Mouse (Mus musculus) common myeloid progenitor, adult 5-6 weeks (primary cell): ENCODE measurements around the gene Stox2. TPM values are rescaled to one million over a fixed set of nuclear protein-coding genes. Genes with fewer than 3 reads are reported as not detected.
A peak's percentile ranks its signal among the peaks of the same experiment; 100 is the strongest.
"Not testable (repeated sequence)": the region's sequence is repeated elsewhere in the genome, so short reads cannot be mapped to it uniquely, and the experiment has no call there.

Experiments
- ATAC-seq: replicated peaks from 2 replicates; pipeline ENCODE4 v1.8.0; 2016; ENCODE audit warnings: low read depth, mild to moderate bottlenecking, moderate TSS enrichment, inconsistent platforms; ENCODE audit not compliant: poor library complexity, severe bottlenecking
- total RNA-seq: library from RNA; stranded (forward); fragments of 200-1000, 187-1606 nt; gene quantifications from 2 replicates; pipeline ENCODE4 v1.2.3, GENCODE M21; 2017

Gene Stox2
- 0.87 TPM in 2 replicates for total RNA-seq

GRCm38 (mm10) chr8:47446312-47447046 is at the start of gene Stox2:
Gene Stox2 (minus strand): TSS chr8:47446362.
- no peak for ATAC-seq

GRCm38 (mm10) chr8:47495428-47495827 is 49.3 kb upstream of the Stox2 start:
- ATAC-seq: no peak

DNA sequence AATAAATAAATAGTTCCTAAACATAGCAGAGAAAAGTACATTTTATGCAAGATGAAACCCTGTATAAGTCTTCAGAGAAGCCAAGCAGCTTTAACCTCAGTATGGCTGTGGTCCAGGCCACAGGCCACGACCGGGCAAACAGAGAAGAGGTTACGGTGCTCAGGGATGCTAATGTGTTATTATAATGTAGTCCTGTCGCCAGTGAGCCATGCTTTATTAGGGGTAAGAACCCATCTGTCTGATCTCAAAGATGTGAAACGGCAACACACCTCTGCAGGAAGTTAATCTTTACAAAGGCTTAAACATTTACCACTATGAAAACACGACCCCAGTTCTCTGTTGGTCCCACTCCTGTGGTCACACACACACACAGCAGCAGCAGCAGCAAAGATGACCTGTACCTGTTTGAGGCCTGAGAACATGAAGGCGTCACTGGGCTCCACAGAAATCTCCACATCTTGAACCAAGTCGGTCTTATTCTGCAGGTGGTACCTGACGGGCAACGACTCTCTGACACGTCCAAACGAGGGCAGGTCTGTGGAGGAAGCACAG is 48.5 kb upstream of the Stox2 start:
- ATAC-seq: no peak

DNA sequence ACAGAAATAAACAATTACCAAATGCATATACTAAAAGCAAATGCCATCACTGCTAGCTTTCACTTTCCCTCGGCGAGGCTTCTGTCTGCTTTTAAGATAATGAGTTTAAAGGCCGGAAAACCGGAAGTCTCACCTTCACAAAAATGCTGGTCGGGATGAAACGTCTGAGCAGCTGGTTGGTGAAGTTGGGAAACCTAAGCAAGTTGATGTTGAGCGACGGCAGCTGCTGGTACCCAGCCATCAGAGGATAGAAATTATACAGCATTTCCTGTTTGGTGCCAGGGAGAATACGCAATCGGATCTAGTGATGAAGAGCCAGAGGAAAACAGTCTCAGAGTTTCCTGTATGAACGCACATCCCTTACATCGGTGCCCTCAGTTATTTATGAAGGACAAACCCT is 46.9 kb upstream of the Stox2 start:
- no peak for ATAC-seq

- no peak for ATAC-seq
These were observed 41.1 kb upstream of the Stox2 start for GRCm38 (mm10) chr8:47487231-47487630.

- ATAC-seq: no peak
These were observed 36.4 kb upstream of the Stox2 start for GRCm38 (mm10) chr8:47482354-47483071.

GRCm38 (mm10) chr8:47480039-47480438 is 33.9 kb upstream of the Stox2 start:
- no peak for ATAC-seq

DNA sequence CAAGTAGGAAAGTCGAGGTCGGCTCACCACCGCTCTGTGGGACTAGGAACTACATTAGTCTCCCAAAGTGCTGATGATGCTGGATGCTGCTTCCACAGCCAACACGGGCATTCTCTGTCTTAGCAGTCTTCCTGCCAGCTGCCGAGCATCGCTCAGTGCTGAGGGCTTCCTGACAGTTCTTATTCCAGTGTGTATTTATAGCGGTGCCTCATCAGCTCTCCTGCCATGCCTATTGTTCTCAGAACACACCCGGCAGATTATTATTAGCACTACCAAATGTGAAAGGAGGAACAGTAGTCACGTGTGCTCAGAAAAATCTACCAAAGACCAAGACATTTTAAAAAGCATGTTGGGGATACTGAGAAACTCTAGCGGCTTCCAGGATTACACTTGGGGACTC is 15.5 kb upstream of the Stox2 start:
- no peak for ATAC-seq

DNA sequence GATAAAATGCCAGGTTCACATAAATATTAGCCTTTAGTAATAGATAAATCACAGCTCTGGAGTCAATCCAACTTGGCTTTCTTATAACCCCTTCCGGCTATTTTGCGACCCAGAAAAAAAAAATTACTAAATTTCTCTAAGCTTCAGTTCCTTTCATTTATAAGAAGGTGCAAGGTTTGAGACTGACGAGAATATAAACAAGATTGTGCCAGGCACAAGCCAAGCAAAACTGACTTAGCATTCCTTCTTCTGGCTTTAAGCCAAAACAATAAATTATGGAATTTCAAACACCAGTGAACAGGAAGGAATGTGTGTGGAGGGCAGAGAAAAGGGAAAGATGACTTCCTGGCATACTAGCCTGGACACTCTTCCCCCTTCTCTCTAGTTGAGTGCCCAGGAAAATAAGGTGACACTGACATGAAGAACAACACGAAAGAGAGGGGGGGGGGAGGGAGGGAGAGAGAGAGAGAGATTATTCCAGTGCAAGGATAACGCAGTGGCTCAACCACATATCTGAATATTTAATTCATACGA is 13.1 kb upstream of the Stox2 start:
- no peak for ATAC-seq

DNA sequence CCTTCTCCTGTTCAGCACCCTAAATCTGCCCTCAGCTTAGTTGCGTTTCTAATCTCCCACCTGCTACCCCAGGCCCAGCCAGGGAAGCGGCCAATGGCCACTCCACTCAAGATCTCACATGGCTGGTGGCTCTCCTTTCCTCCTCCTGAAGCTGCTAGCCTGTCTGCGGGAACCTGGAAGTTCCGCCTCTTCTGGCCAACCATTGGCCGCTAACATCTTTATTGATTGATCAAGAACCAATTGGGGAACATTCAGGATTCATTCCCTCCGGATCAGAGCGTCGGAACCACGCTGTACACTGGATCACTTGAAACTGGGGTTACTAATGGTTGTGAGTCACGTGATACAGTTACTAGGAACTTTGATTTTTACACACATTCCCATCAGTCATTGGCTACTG is 12.4 kb upstream of the Stox2 start:
- ATAC-seq: no peak

GRCm38 (mm10) chr8:47449211-47449610 is 3.0 kb upstream of the Stox2 start:
- not testable (repeated sequence) for ATAC-seq

GRCm38 (mm10) chr8:47439271-47439670 is 6.9 kb downstream of the Stox2 start:
- ATAC-seq: no peak

- no peak for ATAC-seq
These were observed 8.2 kb downstream of the Stox2 start for GRCm38 (mm10) chr8:47437976-47438375.

DNA sequence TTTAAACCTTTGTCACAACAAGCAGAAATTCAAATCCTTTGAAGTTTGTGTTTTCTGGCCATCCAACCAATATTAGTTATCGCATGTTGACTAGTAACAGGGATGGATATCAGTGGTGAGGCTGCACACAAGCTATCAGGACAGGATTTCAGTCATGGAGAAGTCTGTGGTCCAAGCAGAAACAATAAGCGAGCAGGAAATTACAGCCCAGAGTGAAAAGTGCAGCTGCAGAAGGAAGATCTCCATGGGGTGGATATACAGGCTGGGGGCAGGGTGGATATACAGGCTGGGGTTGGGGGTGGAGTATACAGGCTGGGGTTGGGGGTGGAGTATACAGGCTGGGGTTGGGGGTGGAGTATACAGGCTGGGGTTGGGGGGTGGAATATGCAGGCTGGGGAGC is 10.3 kb downstream of the Stox2 start:
- no peak for ATAC-seq

DNA sequence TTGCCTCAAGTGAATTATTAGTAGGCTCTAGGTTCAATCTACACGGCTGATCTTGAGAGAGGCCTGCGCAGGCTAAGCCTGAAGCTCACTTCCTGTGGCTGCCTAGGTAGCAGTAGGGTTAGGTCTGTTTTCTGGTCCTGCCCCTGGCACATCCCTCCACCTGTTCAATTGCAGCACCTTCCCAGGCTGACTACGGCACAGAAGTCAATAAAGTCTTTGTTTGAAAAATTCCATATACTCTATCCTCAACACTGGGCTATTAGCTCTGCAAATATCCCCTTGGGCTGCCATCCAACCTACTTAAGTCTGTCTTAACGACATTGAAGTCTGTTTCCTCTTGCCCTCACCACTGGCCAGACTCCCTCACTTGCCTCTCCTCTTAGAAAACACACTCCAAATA is 10.8 kb downstream of the Stox2 start:
- no peak for ATAC-seq

DNA sequence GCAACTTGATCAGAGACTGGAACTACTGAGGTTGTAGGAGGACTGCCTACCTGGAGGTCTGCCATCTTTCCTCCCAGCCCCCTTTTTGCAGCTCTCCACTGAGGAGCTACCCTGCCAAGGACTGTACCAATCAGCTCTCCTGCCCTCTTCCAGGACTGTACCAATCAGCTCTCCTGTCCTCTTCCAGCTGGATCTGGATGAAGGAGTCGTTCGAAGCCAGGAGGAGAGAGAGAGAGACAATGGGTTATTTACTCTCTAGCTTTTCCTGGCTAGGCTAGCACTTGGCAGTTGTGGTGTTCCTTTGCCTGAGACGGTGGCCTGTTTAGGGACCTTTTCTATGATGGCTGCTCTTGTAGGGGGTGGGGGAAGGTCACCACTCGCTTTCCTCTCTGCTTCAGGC is 14.9 kb downstream of the Stox2 start:
- no peak for ATAC-seq

DNA sequence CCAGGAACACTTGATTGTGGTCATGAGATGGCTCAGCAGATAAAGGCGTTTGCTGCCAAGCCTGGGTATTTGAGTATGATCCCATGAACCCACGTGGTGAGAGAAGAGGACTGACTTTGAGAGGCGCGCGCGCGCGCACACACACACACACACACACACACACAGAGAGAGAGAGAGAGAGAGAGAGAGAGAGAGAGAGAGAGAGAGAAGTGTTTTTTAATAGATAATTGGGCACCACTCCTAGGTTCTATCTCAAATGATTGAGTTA is 32.0 kb downstream of the Stox2 start:
- ATAC-seq: not testable (repeated sequence)

GRCm38 (mm10) chr8:47413524-47414257 is 32.5 kb downstream of the Stox2 start:
- ATAC-seq: peak; percentile 12; the same call in 1 of the 2 replicates

- peak; percentile 38; the same call in 1 of the 2 replicates for ATAC-seq
These were observed 33.3 kb downstream of the Stox2 start for GRCm38 (mm10) chr8:47412696-47413523.
